Mouse (Mus musculus): Measurements from ENCODE around the gene Bphl.

GRCm38 (mm10) chr13:34060061-34060460, 22.7 kb downstream of the Bphl start:
- no peak for TF ChIP-seq CTCF (IDR thresholded peaks at IDR 0.05; ENCODE audit: insufficient read depth, low read depth, low read length)
- TF ChIP-seq POLR2A (IDR thresholded peaks at IDR 0.05; ENCODE audit: insufficient read depth, low read depth, low read length) = no peak

All from olfactory bulb, adult 2 months (tissue).